Mouse (Mus musculus) embryonic stem cell, embryonic (primary cell): ENCODE measurements around the gene Ap5z1.

Source experiments
- CTCF ChIA-PET, 4 experiments: fragments of 300-600 bp in 2 of 4; fragments of 350-600 bp in 2 of 4; sonication (Branson Sonifier 250); formaldehyde crosslinking; loops; one replicate each; lab custom pipeline; 2022; ENCODE audit warnings: inconsistent platforms in 2 of 4; lab: Charles Lee
- POLR2A ChIA-PET, 4 experiments: fragments of 300-600 bp in 2 of 4; fragments of 350-600 bp in 2 of 4; sonication (Branson Sonifier 250); formaldehyde crosslinking; loops; one replicate each; lab custom pipeline; 2022; ENCODE audit warnings: antibody characterized with exemption in 4 of 4, inconsistent platforms in 1 of 4; lab: Charles Lee

Ap5z1 gene

DNA sequence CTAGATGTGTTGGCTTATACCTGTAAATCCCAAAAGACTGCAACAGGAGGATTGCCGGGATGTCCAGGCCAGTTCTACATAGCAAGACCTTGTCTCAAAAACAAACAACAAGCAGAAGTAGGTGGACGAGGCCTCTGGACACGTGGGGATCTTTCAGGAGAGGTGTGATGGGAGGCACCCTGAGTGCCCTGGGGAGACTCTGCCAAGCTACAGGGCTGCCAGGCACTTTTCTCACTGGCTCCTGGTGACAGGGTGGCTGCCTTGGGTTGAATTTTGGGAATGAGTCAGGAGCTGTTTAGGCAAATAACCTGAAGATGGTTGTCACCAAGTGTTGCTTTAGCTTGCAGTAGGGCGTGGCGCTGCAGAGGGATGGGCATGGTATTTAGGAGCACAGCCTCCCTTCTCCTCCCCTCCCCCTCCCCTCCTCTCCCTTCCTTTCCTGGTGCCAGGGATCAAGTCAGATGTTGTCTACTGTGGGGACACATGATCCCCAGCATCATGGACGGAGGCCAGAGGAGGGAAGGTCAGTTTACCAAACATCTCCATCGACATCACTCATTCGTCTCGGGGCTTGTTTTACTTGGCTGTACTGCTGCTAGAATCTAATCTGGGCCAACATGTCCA lies 31.8 kb upstream of the Ap5z1 start:
- ChIA-PET POLR2A (interaction anchor here (0.5 to 9.1 kb wide), 15 partner anchors 7 to 1617 kb away, joined by 3 to 193 read pairs (median 4); partner anchors contain the start of gene Foxk1 (in 1 of the 4)), CTCF (interaction anchor here (0.5 to 1.5 kb wide), 9 partner anchors 8 to 922 kb away, joined by 3 to 6 read pairs (median 4); no protein-coding TSS in a partner anchor)

DNA sequence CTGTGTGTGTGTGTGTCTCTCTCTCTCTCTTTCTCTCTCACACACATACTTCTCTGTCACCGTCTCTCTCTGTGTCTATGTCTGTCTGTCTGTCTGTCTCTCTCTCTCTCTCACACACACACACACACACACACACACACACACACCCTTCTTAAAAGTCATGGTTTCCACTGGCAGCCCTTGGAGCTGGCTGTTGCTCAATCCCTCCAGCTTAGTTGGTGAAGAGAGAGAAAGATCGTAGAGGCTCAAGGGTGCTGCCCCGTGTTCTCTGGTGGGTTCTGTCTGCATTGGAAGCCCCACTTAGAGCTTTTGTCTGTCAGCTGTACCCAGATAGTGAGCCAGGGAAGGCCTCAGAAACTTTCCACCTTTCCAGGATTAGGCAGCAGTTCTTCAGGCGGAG lies 31.0 kb upstream of the Ap5z1 start:
- ChIA-PET CTCF (interaction anchor here in 2 of 4 experiments (1.0 to 1.7 kb wide), 4 partner anchors 15 to 70 kb away, joined by 3 to 5 read pairs (median 4); no protein-coding TSS in a partner anchor), POLR2A (interaction anchor here in 3 of 4 experiments (1.0 to 9.1 kb wide), 8 partner anchors 6 to 31 kb away, joined by 3 to 193 read pairs (median 7); partner anchors contain the start of gene Foxk1 (in 1 of the 3))

DNA sequence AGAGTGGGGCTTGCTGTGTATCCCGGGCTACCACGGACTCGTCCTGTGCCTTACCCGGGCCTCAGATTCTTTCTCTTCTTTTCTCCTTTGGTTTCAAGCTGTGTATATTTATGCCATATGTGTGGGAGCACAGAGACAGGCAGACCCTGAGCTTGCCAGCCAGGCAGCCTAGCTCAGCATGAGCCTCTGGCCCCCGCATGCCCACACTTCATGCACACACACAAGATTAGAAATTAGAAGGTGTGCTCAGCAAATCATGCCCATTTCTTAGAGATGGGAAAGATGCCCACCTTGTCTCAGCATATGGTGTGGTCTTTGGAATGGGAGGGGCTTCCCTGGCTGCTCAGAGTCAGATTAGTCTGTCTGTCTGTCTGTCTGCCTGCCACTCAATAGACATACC lies 29.7 kb upstream of the Ap5z1 start:
- ChIA-PET POLR2A (interaction anchor here in 2 of 4 experiments (0.8 to 1.3 kb wide), 2 partner anchors 9 to 34 kb away, joined by 3 to 4 read pairs; no protein-coding TSS in a partner anchor), CTCF (interaction anchor here in 2 of 4 experiments (1.0 to 1.7 kb wide), 2 partner anchors 14 kb away, joined by 4 to 5 read pairs; no protein-coding TSS in a partner anchor)

DNA sequence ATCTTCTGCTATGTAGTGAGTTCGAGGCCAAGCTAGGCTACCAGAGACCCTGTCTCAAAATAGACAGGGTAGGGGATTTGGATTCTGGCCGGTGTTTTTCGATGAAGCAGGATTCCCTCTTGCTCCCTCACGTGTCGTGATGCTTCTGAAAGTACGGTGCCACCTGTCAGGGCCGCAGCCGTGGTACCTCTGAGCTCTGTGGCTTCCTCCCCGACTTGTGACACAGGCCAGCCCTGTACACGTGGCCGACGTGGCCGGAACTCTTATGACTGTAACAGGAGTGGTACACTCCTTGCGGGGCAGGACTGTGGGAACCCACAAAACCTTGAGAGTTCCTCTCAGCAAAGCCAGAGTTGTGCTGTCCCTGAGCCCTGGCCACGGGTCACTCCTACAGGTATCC lies 28.0 kb upstream of the Ap5z1 start:
- POLR2A ChIA-PET: interaction anchor here in 3 of 4 experiments (0.6 to 7.7 kb wide), 4 partner anchors 7 to 201 kb away, joined by 3 to 193 read pairs (median 3); no protein-coding TSS in a partner anchor
- CTCF ChIA-PET: interaction anchor here in 2 of 4 experiments (0.6 to 1.1 kb wide), 2 partner anchors 9 to 582 kb away, joined by 3 to 5 read pairs; no protein-coding TSS in a partner anchor

DNA sequence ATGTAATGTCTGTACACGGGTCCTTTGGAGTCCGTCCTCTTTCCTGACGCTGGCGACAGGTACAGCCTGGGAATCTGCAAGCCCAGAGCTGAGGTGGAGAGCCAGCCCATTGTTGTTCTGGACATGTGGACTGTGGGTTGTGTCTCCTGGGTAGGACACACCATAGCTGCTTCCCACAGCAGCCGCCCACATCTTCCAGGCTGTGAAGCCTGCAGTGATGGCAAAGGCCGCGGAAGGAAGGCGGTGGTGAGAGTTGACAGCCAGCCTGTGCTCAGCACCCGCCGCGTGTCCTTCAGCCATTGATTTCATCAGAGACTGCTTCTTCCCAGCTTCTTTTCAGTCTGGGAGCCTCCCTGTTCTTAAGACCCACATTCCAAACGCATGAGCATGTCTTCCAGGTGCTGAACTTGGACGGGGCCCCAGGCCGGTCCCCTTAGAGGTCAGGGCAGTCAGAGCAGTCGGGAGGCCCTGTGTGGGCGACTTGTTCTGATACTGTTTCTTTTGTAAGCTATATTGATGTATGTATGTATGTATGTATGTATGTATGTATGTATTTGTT lies 25.3 kb upstream of the Ap5z1 start:
- POLR2A ChIA-PET: interaction anchor here in 3 of 4 experiments (0.6 to 7.7 kb wide), 11 partner anchors 9 to 68 kb away, joined by 3 to 193 read pairs (median 4); partner anchors contain the start of genes Ap5z1 (in 2 of the 3) and Foxk1 (in 1 of the 3)
- CTCF ChIA-PET: interaction anchor here in 1 of 4 experiments (0.5 kb wide), 1 partner anchor 421 kb away, joined by 3 read pairs; no protein-coding TSS in a partner anchor

DNA sequence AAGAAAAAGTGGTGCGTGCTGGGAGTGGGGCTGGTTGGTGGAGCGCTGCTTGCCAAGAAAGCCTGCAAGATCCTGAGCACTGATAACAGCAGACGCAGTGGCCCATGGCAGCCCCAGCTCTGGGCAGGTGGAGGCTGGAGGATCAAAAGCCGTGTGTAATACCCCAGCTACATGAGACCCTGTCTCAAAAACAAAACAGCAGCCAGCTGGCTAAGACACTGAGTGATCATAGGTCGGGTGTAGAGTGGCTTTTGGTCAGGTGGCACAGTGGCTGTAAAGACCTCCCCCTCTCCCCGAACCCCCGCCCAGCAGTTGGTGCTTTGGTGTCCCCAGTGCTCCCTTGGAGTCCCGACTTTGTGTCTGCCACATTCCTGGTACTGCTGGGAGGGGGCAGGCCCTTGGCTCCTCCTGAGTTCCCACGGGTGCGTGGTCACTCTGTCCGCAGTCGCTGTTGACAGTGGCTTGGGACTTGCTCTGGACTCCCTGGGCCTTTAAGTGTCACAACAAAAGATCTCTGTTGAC lies 23.8 kb upstream of the Ap5z1 start:
- ChIA-PET POLR2A (interaction anchor here (0.8 to 7.7 kb wide), 49 partner anchors 8 to 1612 kb away, joined by 3 to 193 read pairs (median 7); partner anchors contain the start of genes Foxk1 (in 3 of the 4), Ap5z1 (in 2 of the 4), Radil (in 2 of the 4) and Actb (in 1 of the 4)), CTCF (interaction anchor here (0.6 to 1.8 kb wide), 15 partner anchors 9 to 248 kb away, joined by 3 to 19 read pairs (median 3); partner anchors contain the start of gene Radil (in 1 of the 4))

DNA sequence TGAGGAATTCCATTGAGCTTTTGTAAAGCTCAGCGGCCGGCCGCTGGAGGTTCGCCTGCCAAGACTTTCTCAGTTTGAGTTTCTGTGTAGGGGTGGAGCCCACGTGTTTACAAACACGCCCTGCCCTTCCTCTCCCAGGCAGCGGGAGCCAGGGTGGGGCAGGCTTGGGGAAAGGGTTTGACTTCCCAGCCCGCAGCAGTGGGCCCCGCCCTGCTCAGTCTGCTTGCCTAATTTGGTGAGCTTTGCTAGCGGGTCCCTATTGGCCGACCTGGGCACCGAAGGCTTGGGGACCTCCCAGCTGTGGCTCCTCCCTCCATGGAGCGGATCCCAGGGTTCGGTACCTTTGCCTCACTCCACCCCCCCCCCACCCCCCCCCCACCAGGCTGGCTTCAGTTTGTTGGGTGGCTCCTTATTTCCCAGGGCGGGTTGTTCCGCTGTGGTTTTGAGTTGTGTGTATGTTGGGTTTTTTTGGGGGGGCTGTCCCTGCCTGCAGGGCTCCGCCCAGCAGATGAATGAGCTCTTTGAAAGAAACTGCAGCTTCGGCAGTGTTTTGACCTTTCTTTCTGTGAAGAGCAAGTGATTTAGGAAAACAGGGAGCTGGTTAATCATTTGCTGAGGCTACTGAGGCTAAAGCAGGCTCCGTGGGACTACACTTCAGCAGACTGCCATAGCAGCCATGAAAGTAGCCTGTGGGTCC lies 23.1 kb upstream of the Ap5z1 start:
- POLR2A ChIA-PET: interaction anchor here (0.5 to 7.7 kb wide), 66 partner anchors 9 to 1736 kb away, joined by 3 to 193 read pairs (median 5); partner anchors contain the start of genes Ap5z1 (in 3 of the 4), Foxk1 (in 3 of the 4), Radil (in 2 of the 4) and Actb (in 1 of the 4)
- CTCF ChIA-PET: interaction anchor here (0.5 to 1.8 kb wide), 31 partner anchors 9 to 261 kb away, joined by 3 to 19 read pairs (median 3); partner anchors contain the start of genes Ap5z1 (in 1 of the 4), Foxk1 (in 1 of the 4) and Radil (in 1 of the 4)

DNA sequence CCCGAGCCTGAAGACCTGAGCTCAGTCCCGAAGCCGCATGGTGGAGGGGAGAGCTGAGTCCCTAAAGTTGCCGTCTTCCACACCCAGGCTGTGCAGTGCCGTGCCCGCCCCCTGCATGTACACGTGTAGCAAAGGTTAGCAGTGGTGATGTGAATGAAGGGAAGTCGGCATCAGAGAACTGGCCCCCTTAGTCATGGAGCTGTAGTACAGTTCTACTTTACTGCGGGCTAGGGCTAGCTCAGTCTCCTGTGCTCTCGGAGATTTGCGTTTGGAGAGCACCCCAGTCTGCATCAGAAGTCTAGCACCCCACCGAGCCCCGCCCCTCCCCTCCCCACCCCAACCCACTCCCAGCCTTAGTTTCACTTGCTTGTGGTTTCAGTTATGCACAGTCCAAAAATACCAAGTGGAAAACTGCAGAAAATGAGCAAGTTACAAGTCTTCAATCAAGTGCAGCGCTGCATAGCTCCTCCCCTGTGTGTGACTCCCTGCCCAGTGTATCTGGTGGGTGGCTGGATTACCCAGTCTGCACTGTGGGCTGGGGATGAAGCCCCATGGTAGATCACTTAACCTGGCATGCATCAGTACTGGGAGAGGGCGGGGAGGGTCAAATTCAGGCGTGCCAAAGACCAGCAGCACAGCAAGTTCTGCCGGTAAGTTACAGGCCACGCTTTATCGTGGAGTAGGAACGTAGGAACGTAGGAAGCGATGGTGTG lies 22.3 kb upstream of the Ap5z1 start:
- ChIA-PET CTCF (interaction anchor here (0.5 to 1.8 kb wide), 16 partner anchors 9 to 109 kb away, joined by 3 to 19 read pairs (median 4); partner anchors contain the start of genes Ap5z1 (in 1 of the 4) and Radil (in 1 of the 4)), POLR2A (interaction anchor here (0.5 to 7.7 kb wide), 57 partner anchors 8 to 1736 kb away, joined by 3 to 193 read pairs (median 6); partner anchors contain the start of genes Ap5z1 (in 3 of the 4), Foxk1 (in 3 of the 4), Radil (in 2 of the 4) and Actb (in 1 of the 4))

DNA sequence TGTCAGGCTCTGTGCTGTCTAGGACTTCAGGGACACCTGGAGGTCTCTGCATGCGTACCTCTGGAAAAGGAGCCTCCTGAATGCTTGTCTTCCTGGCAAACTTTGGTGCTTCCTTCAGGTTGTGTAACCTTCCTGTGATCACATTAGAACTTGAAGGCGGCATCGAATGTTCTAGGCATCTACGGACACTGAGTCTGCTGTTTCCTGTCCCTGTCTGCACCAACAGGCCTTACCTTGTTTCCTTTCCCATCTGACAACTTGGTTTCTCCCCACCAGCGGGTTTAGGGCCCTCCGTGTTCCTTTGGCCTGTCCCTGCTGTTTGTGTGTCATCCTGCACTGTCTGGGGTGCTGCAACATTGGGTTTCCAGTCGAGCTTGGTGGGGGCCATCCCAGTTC lies 21.7 kb upstream of the Ap5z1 start:
- CTCF ChIA-PET: no interaction called here
- POLR2A ChIA-PET: interaction anchor here in 3 of 4 experiments (0.8 to 7.7 kb wide), 8 partner anchors 9 to 88 kb away, joined by 3 to 193 read pairs (median 30); partner anchors contain the start of genes Ap5z1 (in 1 of the 3), Foxk1 (in 1 of the 3) and Papolb (in 1 of the 3)

DNA sequence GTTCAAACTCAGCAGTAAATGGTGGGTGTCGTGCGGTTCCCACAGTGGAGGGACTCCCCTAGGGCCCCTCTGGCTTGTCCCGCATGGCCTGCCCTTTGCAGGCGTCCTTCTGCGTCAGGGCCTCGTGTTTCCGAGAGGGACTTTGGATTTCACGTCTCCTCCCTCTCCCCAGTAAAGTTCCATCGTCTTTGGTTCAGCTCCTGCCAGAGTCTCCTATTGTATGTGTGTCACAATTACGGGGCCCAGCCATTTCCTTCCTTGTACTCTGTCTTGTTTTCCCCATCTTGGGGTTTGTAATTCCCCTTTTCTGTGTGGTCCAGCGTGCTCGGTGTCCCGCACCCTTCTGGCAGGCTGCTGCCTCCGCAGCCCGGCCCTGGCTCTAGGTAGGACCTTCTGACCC lies 20.2 kb upstream of the Ap5z1 start:
- CTCF ChIA-PET: no interaction called here
- POLR2A ChIA-PET: interaction anchor here in 3 of 4 experiments (0.6 to 4.7 kb wide), 4 partner anchors 13 to 123 kb away, joined by 4 to 54 read pairs (median 8); partner anchors contain the start of gene Ap5z1 (in 1 of the 3)

DNA sequence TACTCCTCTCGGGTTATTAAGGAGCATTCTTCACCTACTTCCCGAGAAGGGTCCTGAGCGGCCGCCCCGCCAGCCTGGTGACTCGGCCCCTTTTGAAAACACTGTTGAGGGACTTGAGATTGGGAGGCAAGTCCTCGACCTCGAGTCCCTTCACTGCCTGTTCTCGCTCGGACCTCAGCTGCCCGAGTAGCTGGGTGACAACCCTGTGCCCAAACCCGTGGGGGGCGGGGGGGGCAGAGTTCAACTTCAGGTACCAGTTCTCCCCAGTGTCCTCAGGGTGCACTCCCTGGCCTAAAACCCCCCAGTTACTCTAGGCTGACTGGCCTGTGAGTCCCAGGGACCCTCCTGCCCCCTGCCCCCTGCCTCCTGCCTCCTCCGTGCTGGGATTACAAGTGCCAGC lies 19.8 kb upstream of the Ap5z1 start:
- ChIA-PET POLR2A (interaction anchor here in 3 of 4 experiments (0.6 to 4.7 kb wide), 6 partner anchors 14 to 124 kb away, joined by 4 to 54 read pairs (median 8); partner anchors contain the start of genes Foxk1 (in 2 of the 3) and Ap5z1 (in 1 of the 3)), CTCF (interaction anchor here in 1 of 4 experiments (1.2 to 2.2 kb wide), 2 partner anchors 44 to 56 kb away, joined by 3 to 8 read pairs; no protein-coding TSS in a partner anchor)

DNA sequence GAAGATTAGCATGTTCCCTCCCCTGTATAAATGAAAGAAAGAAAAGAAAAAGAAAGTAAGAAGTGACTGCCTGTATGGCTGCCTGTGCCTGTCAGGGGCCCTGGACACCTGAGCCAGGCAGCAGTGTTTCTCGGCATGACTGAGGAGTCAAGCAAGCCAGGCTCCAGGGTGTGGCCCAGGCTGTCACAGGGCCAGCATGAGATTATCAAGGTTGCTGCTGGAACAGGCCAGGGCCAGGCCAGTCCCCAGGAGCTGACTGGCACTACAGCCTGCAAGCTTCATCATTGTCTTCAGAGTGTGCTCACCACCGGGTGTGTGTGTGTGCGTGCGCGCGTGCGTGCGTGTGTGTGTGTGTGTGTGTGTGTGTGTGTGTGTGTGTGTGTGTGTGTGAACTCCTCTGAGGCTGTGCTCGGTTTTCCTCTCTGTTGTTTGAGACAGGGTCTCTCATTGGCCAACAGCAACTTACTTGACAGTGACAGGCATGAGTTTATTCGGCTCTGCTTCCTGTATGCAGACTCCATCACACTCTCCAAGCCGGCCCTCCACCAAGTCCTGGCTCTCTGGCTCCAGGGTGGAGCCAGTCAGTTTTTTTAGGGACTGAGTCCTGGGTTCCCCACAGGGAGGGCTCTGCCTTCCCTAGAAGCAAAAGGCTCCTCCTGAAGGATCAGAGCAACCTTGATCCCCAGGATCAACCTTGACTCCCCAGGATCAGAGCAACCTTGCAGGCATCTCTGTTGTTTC lies 18.8 kb upstream of the Ap5z1 start:
- ChIA-PET POLR2A (interaction anchor here in 3 of 4 experiments (0.5 to 3.1 kb wide), 14 partner anchors 9 to 56 kb away, joined by 3 to 12 read pairs (median 4); partner anchors contain the start of genes Ap5z1 (in 2 of the 3) and Foxk1 (in 2 of the 3)), CTCF (interaction anchor here in 3 of 4 experiments (0.6 to 2.2 kb wide), 7 partner anchors 9 to 120 kb away, joined by 3 to 8 read pairs (median 4); no protein-coding TSS in a partner anchor)

DNA sequence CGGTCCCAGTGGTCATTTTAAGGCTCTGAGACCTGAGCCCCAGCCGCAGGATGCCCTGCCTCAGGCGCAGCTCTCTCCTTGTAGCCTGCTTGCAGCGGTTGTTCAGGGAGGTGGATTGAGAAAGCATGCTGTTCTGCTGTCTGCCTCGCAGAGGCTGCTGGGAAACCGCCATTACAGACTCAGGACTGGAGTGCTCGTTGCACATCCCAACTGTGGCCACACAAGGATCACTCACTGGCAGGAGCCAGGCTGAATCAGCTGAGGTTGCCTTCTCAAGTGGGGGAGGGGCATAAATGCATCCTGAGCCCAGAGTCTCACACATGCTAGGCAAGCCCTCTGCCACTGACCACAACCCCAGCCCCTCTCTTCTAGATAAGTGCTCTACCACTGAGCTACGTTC lies 18.0 kb upstream of the Ap5z1 start:
- CTCF ChIA-PET: interaction anchor here in 2 of 4 experiments (0.9 to 2.2 kb wide), 3 partner anchors 15 to 82 kb away, joined by 3 to 8 read pairs (median 4); no protein-coding TSS in a partner anchor
- POLR2A ChIA-PET: interaction anchor here in 2 of 4 experiments (0.7 to 3.1 kb wide), 11 partner anchors 17 to 580 kb away, joined by 3 to 12 read pairs (median 4); partner anchors contain the start of genes Foxk1 (in 2 of the 2) and Ap5z1 (in 1 of the 2)

DNA sequence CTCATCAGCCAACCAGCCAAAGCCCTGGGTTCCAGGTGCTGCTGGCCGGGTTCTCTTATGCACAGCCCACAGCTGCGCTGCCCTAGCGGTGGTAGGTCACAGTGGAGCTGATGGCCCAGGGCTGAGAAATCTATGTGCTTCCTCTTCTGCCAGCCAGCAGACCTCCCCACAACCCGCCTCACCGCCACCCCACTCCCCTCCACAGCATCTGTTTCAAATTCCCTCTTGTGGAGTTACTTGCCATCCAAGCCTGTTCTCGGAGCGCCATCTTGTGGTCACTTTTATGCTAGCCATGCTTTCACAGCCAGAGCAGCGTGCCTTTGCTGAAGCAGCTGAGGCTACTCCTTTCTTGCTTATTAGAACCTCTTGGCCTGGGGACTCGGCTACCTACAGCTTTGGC lies 15.7 kb upstream of the Ap5z1 start:
- ChIA-PET POLR2A (interaction anchor here in 3 of 4 experiments (0.6 to 5.1 kb wide), 12 partner anchors 7 to 801 kb away, joined by 3 to 45 read pairs (median 4); partner anchors contain the start of genes Ap5z1 (in 1 of the 3) and Foxk1 (in 1 of the 3)), CTCF (interaction anchor here (0.5 to 2.1 kb wide), 40 partner anchors 9 to 1590 kb away, joined by 3 to 18 read pairs (median 4); partner anchors contain the start of genes Foxk1 (in 3 of the 4) and Ap5z1 (in 1 of the 4))

DNA sequence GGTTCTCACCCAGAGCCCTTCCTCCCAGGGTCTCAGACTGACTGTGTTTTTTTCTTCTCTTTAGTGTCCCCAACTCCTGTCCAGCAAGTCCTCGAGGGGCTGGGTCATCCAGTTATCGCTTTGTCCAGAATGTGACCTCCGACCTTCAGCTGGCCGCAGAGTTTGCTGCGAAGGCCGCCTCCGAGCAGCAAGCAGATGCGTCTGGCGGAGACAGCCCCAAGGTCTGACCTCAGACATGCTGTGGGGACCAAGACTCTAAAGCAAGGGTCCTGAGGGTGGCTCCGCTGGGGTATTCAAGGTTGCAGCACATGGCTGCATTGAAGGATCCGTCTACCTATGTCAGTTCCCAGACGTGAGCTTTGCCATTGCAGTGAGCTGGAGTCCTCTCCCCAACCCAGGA lies 15.1 kb upstream of the Ap5z1 start:
- ChIA-PET CTCF (interaction anchor here (0.6 to 2.1 kb wide), 35 partner anchors 9 to 408 kb away, joined by 3 to 18 read pairs (median 4); partner anchors contain the start of genes Foxk1 (in 3 of the 4) and Ap5z1 (in 1 of the 4)), POLR2A (interaction anchor here in 3 of 4 experiments (1.0 to 5.1 kb wide), 9 partner anchors 8 to 98 kb away, joined by 3 to 45 read pairs (median 4); partner anchors contain the start of genes Ap5z1 (in 1 of the 3) and Foxk1 (in 1 of the 3))
